In genomic region chr12:79936698-79937097, GRCm38 (mm10) we compare ENCODE assay signal across 8 mouse cellular contexts.
A peak's percentile ranks its signal among the peaks of the same experiment; 100 is the strongest.
DNase-seq lines count a peak whose midpoint lies in the region; ATAC-seq and TF ChIP-seq lines count a peak whose summit lies in the region.

No protein-coding gene starts in this region.

- ATAC-seq in liver, embryonic 11.5 days (replicated peaks; ENCODE audit: low FRiP score) = no peak
- ATAC-seq in kidney, embryonic 15.5 days (replicated peaks; ENCODE audit: low FRiP score) = peak; percentile 83

- DNase-seq in liver, adult 2 months (ENCODE audit: extremely low read depth, low read depth, low spot score) = no peak
- DNase-seq in liver, embryonic 11.5 days (ENCODE audit: low spot score) = no peak
- DNase-seq in heart, embryonic 10.5 days (ENCODE audit: low spot score) = no peak
- no peak for DNase-seq in frontal cortex, postnatal 36 days (ENCODE audit: low spot score in 2 of 2)
- no peak for DNase-seq in adrenal gland, postnatal 25 days
- DNase-seq in layer of hippocampus, adult 9-10 months (ENCODE audit: low spot score) = no peak

- 76% methylated on average over 5 of the region's 5 CpGs for WGBS in liver, adult 2 months
- 48% methylated on average over 5 of the region's 5 CpGs for WGBS in liver, embryonic 11.5 days
- 31% methylated on average over 5 of the region's 5 CpGs for WGBS in heart, embryonic 10.5 days
- 5% methylated on average over 5 of the region's 5 CpGs for WGBS in kidney, embryonic 15.5 days
- WGBS in small intestine, adult 2 months = 22% methylated on average over 5 of the region's 5 CpGs

- H3K27me3 ChIP-seq in liver, adult 2 months (ENCODE audit: control insufficient read depth, insufficient read depth, low read length) = no peaks in the 10 kb centered on the region
- H3K27me3 ChIP-seq in liver, embryonic 11.5 days (replicated peaks; ENCODE audit: control insufficient read depth, insufficient read depth, low read length) = no peaks in the 10 kb centered on the region
- no peaks in the 10 kb centered on the region for H3K27me3 ChIP-seq in heart, embryonic 10.5 days (ENCODE audit: insufficient read depth, poor library complexity, severe bottlenecking)
- no peaks in the 10 kb centered on the region for H3K27me3 ChIP-seq in kidney, embryonic 15.5 days
- no peaks in the 10 kb centered on the region for H3K27me3 ChIP-seq in small intestine, adult 2 months (ENCODE audit: control insufficient read depth, insufficient read depth, low read length)

- TF ChIP-seq CTCF in liver, adult 2 months (IDR thresholded peaks at IDR 0.05; ENCODE audit: low read depth, low read length) = no peak
- no peak for TF ChIP-seq CTCF in small intestine, adult 2 months (IDR thresholded peaks at IDR 0.05; ENCODE audit: extremely low read depth, insufficient read length, insufficient replicate concordance, low read depth, low read length)

- no peaks in the 10 kb centered on the region for H3K36me3 ChIP-seq in liver, adult 2 months (ENCODE audit: control insufficient read depth, insufficient read depth, low read length)
- H3K36me3 ChIP-seq in liver, embryonic 11.5 days (ENCODE audit: control insufficient read depth, insufficient read depth, low read length) = no peaks in the 10 kb centered on the region
- H3K36me3 ChIP-seq in heart, embryonic 10.5 days = no peaks in the 10 kb centered on the region
- no peaks in the 10 kb centered on the region for H3K36me3 ChIP-seq in kidney, embryonic 15.5 days
- no peaks in the 10 kb centered on the region for H3K36me3 ChIP-seq in small intestine, adult 2 months (ENCODE audit: control insufficient read depth, insufficient read depth, low read length)

- TF ChIP-seq POLR2A in liver, adult 2 months (IDR thresholded peaks at IDR 0.05; ENCODE audit: extremely low read depth, insufficient read depth, low read length) = no peak
- no peak for TF ChIP-seq POLR2A in small intestine, adult 2 months (IDR thresholded peaks at IDR 0.05; ENCODE audit: low read depth, low read length)

- no peaks in the 10 kb centered on the region for H3K9me3 ChIP-seq in liver, embryonic 11.5 days (ENCODE audit: control insufficient read depth, low read length)
- no peaks in the 10 kb centered on the region for H3K9me3 ChIP-seq in heart, embryonic 10.5 days
- no peaks in the 10 kb centered on the region for H3K9me3 ChIP-seq in kidney, embryonic 15.5 days (replicated peaks)

- 0 out of 2 replicates have a peak overlapping the region, but pooled peaks have one; percentile 7 for H3K27ac ChIP-seq in liver, adult 2 months (replicated peaks; ENCODE audit: insufficient read depth, low read depth, low read length)
- no peak overlapping the region for H3K27ac ChIP-seq in liver, embryonic 11.5 days (ENCODE audit: low read depth, low read length)
- peak overlapping the region; percentile 80 for H3K27ac ChIP-seq in heart, embryonic 10.5 days
- peak overlapping the region; percentile 90 for H3K27ac ChIP-seq in kidney, embryonic 15.5 days
- H3K27ac ChIP-seq in small intestine, adult 2 months (ENCODE audit: insufficient read depth, low read depth, low read length) = peak overlapping the region; percentile 82

- H3K4me1 ChIP-seq in liver, adult 2 months (ENCODE audit: control insufficient read depth, insufficient read depth, low read length) = no peaks in the 10 kb centered on the region
- peaks cover 8% of the 10 kb centered on the region; the same call in 1 of the 2 replicates for H3K4me1 ChIP-seq in liver, embryonic 11.5 days (replicated peaks; ENCODE audit: control insufficient read depth, insufficient read depth, low read length)
- peaks cover 39% of the 10 kb centered on the region for H3K4me1 ChIP-seq in heart, embryonic 10.5 days
- H3K4me1 ChIP-seq in kidney, embryonic 15.5 days = peaks cover 32% of the 10 kb centered on the region
- H3K4me1 ChIP-seq in small intestine, adult 2 months (ENCODE audit: control insufficient read depth, insufficient read depth, insufficient read length, low read length) = peaks cover 17% of the 10 kb centered on the region; the same call in 1 of the 2 replicates

- no peak overlapping the region for H3K4me3 ChIP-seq in liver, adult 2 months (ENCODE audit: insufficient read depth, low read depth, low read length)
- H3K4me3 ChIP-seq in liver, embryonic 11.5 days (ENCODE audit: low read depth, low read length) = no peak overlapping the region
- H3K4me3 ChIP-seq in heart, embryonic 10.5 days = no peak overlapping the region
- H3K4me3 ChIP-seq in kidney, embryonic 15.5 days (replicated peaks) = no peak overlapping the region
- H3K4me3 ChIP-seq in small intestine, adult 2 months (ENCODE audit: low read depth, low read length) = no peak overlapping the region

- no peak overlapping the region for H3K4me2 ChIP-seq in liver, embryonic 11.5 days
- no peak overlapping the region for H3K4me2 ChIP-seq in kidney, embryonic 15.5 days

- H3K9ac ChIP-seq in liver, adult 2 months (ENCODE audit: low read depth, low read length) = no peak overlapping the region
- no peak overlapping the region for H3K9ac ChIP-seq in liver, embryonic 11.5 days (ENCODE audit: low read depth, low read length)
- H3K9ac ChIP-seq in kidney, embryonic 15.5 days = no peak overlapping the region

- H3K79me2 ChIP-seq in liver, adult 2 months (ENCODE audit: control insufficient read depth, insufficient read depth, low read length) = no peaks in the 10 kb centered on the region
